Mouse (Mus musculus) midbrain, embryonic 15.5 days (tissue): ENCODE results near the gene Bmpr1a. TPM values are rescaled to one million over a fixed set of nuclear protein-coding genes. Genes with fewer than 3 reads are reported as not detected.

Experiments used
- ATAC-seq: fragments of 200-750 bp; cut with Nextera tagmentation; replicated peaks from 2 replicates; pipeline ENCODE4 v1.8.0; 2017; ENCODE audit warnings: moderate TSS enrichment
- H3K27ac ChIP-seq: fragments of 300-500 bp; sonication (generic); 2 replicates; pipeline ENCODE4 v1.5.1; 2015; ENCODE audit warnings: mild to moderate bottlenecking, inconsistent platforms
- H3K27me3 ChIP-seq: fragments of 300-500 bp; sonication (generic); replicated peaks from 2 replicates; pipeline ENCODE4 v1.6.1; 2015; ENCODE audit warnings: inconsistent platforms
- H3K36me3 ChIP-seq: fragments of 300-500 bp; sonication (generic); replicated peaks from 2 replicates; pipeline ENCODE4 v1.6.1; 2015; ENCODE audit warnings: inconsistent platforms
- H3K4me1 ChIP-seq: fragments of 300-500 bp; sonication (generic); 2 replicates; pipeline ENCODE4 v1.6.1; 2015; ENCODE audit warnings: inconsistent platforms
- H3K4me2 ChIP-seq: fragments of 300-500 bp; sonication (generic); 2 replicates; pipeline ENCODE4 v1.6.1; 2015; ENCODE audit warnings: inconsistent platforms, mild to moderate bottlenecking, moderate library complexity
- H3K4me3 ChIP-seq: fragments of 300-500 bp; sonication (generic); 2 replicates; pipeline ENCODE4 v1.5.1; 2015; ENCODE audit warnings: mild to moderate bottlenecking, inconsistent platforms
- H3K9ac ChIP-seq: fragments of 300-500 bp; sonication (generic); 2 replicates; pipeline ENCODE4 v1.6.1; 2015; ENCODE audit warnings: mild to moderate bottlenecking, inconsistent platforms
- H3K9me3 ChIP-seq: fragments of 300-500 bp; sonication (generic); 2 replicates; pipeline ENCODE4 v1.6.1; 2016; ENCODE audit warnings: inconsistent platforms
- WGBS: fragments of 180-500 bp; shearing (Covaris S2); methylation state at CpG from one replicate; pipeline ENCODE4 v1.1.7; 2015; ENCODE audit warnings: mixed read lengths; 5-methylcytosine and 5-hydroxymethylcytosine counted together
- polyA plus RNA-seq: library from polyadenylated mRNA; unstranded; fragments of >200 nt; fragmentation: Nextera tagmentation; extraction: Ambion mirVana; gene quantifications from 2 replicates; pipeline ENCODE4 v1.2.1, GENCODE M21; 2015

The Bmpr1a gene
- 15.2 and 17.5 TPM in 2 replicates for polyA plus RNA-seq

DNA sequence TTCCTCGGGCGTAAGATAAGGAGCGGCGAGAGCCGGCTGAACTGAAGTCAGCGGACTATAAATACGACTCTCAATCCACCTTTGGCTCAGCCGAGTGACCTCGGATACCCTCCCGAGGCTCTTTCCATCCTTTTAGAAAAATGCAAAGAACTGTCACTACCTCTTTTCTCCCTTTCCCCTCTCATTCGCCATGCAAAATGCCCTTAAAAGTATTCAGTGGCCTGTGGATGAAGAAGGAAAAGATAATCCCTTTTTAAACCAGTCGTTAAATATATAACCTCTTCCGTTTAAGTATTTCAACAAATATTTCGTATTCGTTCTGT lies at the start of gene Bmpr1a:
Gene Bmpr1a, minus strand, starts transcription at position 17 of the 323 bp plus-strand sequence.
- Histone ChIP-seq H3K36me3 (no peaks in the 10 kb centered on the region), H3K4me3 (peak within 1 kb of the TSS; percentile 81), H3K4me2 (peak within 1 kb of the TSS; percentile 63), H3K4me1 (peaks cover 38% of the 10 kb centered on the region), H3K9ac (peak within 1 kb of the TSS; percentile 94), H3K9me3 (no peaks in the 10 kb centered on the region), H3K27ac (peak within 1 kb of the TSS; percentile 95), H3K27me3 (no peaks in the 10 kb centered on the region)
- 7% methylated on average over 15 of the region's 15 CpGs for WGBS
- ATAC-seq: no peak

DNA sequence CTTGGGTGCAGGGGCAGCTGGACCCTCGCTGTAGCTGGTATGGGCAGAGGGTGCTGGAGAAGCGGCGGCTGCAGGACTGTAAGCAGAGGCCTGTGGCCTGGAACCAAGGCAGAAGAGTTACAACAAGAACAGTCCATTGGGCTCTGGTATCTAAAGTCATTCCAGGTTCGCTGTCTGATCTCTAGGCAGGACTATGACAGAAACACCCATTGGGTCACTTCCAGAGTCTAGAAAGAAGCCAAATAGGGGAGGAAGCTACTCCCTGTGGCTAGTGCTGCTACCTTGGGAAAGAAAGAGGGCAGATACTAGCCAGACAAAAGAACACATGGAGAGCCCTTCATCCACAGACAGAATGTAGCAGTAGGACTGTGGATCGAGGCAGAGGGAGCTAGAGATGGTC lies 49.1 kb upstream of the Bmpr1a start:
- Histone ChIP-seq H3K9ac (no peak overlapping the region), H3K4me2 (no peak overlapping the region), H3K9me3 (no peaks in the 10 kb centered on the region), H3K27ac (no peak overlapping the region), H3K4me3 (no peak overlapping the region), H3K4me1 (0 out of 2 replicates have a peak, but pooled peaks cover 7% of the 10 kb centered on the region), H3K27me3 (no peaks in the 10 kb centered on the region), H3K36me3 (no peaks in the 10 kb centered on the region)
- no peak for ATAC-seq
- WGBS: 94% methylated on average over 5 of the region's 5 CpGs

DNA sequence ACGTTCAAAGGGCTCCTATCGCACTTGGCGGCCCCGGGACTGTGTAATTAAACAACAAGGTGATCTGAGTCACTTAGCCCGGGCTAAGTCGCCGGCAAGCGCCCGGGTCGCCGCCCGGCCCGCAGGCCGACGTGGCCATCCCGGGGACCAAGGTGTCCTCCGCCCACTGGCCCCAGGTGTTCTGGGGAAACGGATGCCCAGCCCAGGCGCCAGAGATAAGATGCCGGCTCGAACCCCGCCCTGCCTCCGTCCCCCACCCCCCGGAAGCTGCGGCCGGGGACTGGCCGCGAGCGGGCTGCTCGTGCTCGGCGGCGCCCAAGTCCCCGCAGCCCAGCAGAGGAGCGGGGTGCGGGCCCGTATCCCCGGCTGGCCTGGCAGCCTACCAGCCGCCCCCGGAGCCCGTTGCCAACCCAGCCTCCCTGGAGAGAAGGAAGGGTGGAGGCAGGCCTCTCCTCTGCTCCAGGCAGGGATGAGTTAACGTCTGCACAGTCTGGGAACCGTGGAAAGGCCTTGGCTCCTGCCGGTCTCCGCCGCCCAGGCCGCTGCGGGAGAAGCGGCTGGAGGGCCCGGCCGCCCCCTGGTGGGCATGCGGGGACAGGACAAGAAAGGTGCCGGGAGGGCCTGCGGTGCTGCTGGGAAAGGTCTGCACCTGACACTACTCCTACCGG lies 46.0 kb upstream of the Bmpr1a start:
- ATAC-seq: peak; percentile 96
- Histone ChIP-seq H3K27ac (peak overlapping the region; percentile 85), H3K9ac (peak overlapping the region; percentile 65), H3K9me3 (no peaks in the 10 kb centered on the region), H3K4me1 (0 out of 2 replicates have a peak, but pooled peaks cover 7% of the 10 kb centered on the region), H3K27me3 (no peaks in the 10 kb centered on the region), H3K4me2 (peak overlapping the region; percentile 86), H3K4me3 (peak overlapping the region; percentile 67), H3K36me3 (no peaks in the 10 kb centered on the region)
- 0% methylated on average over 55 of the region's 55 CpGs for WGBS

DNA sequence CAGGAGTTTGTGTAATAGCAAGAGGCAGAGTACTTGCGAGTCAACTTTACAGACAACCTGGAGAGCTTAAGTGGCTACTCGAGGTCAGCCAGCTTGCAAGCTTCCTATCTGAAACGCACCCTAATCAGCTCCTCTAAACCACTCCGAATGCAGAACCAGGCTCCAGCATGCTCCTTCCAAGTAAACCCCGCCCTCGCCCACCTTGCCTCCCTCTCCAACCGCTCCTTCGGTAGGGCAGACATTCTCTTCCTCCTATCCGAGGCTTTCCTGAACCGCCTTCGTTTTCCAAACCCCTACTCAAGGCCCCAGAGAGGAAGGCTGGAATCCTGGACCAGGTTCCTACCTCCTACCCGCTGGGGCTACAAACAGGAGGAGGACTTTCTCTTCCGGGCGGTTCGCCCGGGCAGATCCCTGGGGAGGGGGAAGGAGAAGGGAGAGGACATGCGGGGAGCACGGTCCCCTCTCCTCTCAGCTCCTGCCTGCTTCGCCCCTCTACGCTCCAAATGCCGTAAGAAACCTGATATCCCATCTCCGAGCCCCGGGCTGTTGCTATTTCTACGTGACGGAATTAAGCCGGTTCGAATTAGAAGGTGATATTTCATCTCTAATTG lies 45.4 kb upstream of the Bmpr1a start:
- peak overlapping the region; percentile 85 for H3K27ac ChIP-seq
- H3K36me3 ChIP-seq: no peaks in the 10 kb centered on the region
- H3K9ac ChIP-seq: peak overlapping the region; percentile 65
- peak; percentile 71 for ATAC-seq
- H3K9me3 ChIP-seq: no peaks in the 10 kb centered on the region
- H3K27me3 ChIP-seq: no peaks in the 10 kb centered on the region
- 0 out of 2 replicates have a peak, but pooled peaks cover 7% of the 10 kb centered on the region for H3K4me1 ChIP-seq
- H3K4me2 ChIP-seq: peak overlapping the region; percentile 86
- WGBS: under 1% methylated on average over 27 of the region's 27 CpGs
- H3K4me3 ChIP-seq: peak overlapping the region; percentile 67

DNA sequence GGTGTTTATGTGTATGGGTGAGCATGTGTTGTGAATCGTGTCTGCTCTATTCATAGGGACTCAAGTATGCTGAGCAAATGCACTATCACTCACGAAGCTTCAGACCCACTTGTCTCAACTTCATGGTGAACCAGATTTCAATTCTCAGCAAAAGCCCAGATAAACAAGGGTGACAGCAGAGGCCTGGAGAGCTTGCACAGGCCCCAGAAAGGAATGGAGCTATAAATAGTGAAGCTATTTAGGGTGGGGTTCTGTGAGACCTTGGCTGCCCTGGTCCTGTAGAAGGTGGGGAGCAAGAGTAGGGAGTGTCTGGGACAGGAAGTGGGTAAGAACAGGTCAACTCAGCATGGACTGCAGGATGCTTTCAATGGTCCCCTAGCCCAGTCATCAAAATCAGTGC lies 41.4 kb upstream of the Bmpr1a start:
- no peaks in the 10 kb centered on the region for H3K27me3 ChIP-seq
- no peak overlapping the region for H3K27ac ChIP-seq
- H3K4me2 ChIP-seq: no peak overlapping the region
- H3K9ac ChIP-seq: no peak overlapping the region
- H3K9me3 ChIP-seq: no peaks in the 10 kb centered on the region
- H3K36me3 ChIP-seq: no peaks in the 10 kb centered on the region
- H3K4me3 ChIP-seq: no peak overlapping the region
- 80% methylated on average over 2 of the region's 2 CpGs for WGBS
- no peak for ATAC-seq
- H3K4me1 ChIP-seq: 0 out of 2 replicates have a peak, but pooled peaks cover 7% of the 10 kb centered on the region

DNA sequence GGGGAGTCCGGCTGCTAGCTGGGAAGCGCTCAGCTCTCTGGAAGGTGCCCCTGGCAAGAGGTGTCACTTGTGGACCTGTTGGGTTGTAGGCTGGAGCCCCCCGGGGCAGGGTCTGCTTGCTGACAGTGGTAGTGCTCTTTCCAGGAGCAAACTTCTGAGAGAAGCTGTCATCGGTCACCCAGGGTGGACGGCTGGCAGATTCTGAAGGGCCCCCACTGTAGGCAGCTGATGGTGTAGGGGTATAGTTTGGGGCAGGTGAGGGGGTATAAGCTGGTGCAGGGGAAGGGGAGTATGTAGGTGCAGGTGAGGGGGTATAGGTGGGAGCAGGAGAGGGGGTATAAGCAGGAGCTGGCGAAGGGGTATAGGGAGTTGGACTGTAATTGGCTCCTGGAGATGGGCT lies 40.9 kb upstream of the Bmpr1a start:
- Histone ChIP-seq H3K27ac (no peak overlapping the region), H3K9ac (no peak overlapping the region), H3K27me3 (no peaks in the 10 kb centered on the region), H3K9me3 (no peaks in the 10 kb centered on the region), H3K4me2 (no peak overlapping the region), H3K4me1 (0 out of 2 replicates have a peak, but pooled peaks cover 7% of the 10 kb centered on the region), H3K36me3 (no peaks in the 10 kb centered on the region), H3K4me3 (no peak overlapping the region)
- ATAC-seq: no peak
- WGBS: 84% methylated on average over 6 of the region's 6 CpGs

- 73% methylated on average over 6 of the region's 6 CpGs for WGBS
- H3K9ac ChIP-seq: no peak overlapping the region
- no peak for ATAC-seq
- no peak overlapping the region for H3K4me2 ChIP-seq
- H3K27me3 ChIP-seq: no peaks in the 10 kb centered on the region
- 0 out of 2 replicates have a peak, but pooled peaks cover 7% of the 10 kb centered on the region for H3K4me1 ChIP-seq
- H3K27ac ChIP-seq: no peak overlapping the region
- H3K9me3 ChIP-seq: no peaks in the 10 kb centered on the region
- H3K36me3 ChIP-seq: no peaks in the 10 kb centered on the region
- H3K4me3 ChIP-seq: no peak overlapping the region
Measured at GRCm38 (mm10) chr14:34543596-34543995, 40.5 kb upstream of the Bmpr1a start.

DNA sequence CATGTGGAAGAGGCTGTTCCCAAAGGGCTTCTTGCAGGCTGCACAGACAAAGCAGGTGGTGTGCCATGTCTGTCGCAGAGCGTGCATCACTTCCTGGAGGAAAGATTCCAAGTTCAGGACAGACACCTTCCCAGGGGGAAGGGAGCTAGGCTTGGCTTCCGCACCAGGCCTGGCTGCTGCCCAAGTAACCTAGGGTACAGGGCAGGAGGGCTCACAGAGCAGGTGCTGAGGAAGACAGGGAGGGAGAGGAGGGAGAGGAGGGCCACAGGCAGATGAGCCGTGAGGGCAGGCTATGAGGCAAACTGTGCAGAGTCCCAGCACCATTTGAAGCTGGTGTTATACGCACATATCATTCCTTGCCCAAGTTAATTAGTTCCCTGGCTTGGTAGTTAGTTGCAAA lies 38.8 kb upstream of the Bmpr1a start:
- no peak for ATAC-seq
- no peak overlapping the region for H3K27ac ChIP-seq
- WGBS: 84% methylated on average over 5 of the region's 5 CpGs
- no peaks in the 10 kb centered on the region for H3K9me3 ChIP-seq
- no peak overlapping the region for H3K9ac ChIP-seq
- H3K27me3 ChIP-seq: no peaks in the 10 kb centered on the region
- no peak overlapping the region for H3K4me3 ChIP-seq
- H3K4me2 ChIP-seq: no peak overlapping the region
- H3K4me1 ChIP-seq: no peaks in the 10 kb centered on the region
- H3K36me3 ChIP-seq: no peaks in the 10 kb centered on the region

GRCm38 (mm10) chr14:34540685-34541162 lies 37.6 kb upstream of the Bmpr1a start:
- WGBS: 21% methylated on average over 17 of the region's 17 CpGs
- no peak overlapping the region for H3K4me2 ChIP-seq
- ATAC-seq: no peak

DNA sequence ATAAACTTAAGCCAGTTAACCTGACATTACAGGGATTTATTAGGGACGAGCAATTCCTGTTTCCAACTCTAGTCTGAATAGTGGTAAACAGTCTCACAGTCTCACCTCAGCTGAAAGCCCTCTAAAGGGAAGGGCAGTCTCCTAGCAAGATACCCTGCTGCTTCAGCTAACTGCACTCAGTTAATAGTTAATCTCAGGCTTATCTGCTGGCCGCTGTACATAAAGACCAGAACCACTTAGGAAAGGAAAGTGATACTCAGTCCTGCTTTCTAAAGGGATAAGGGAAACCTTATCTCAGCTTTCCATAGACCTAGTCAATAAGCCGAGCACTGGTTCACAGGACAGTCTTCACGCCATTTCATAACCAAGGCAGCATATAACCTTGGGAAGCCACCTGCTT lies 32.7 kb upstream of the Bmpr1a start:
- no peak for ATAC-seq
- Histone ChIP-seq H3K36me3 (no peaks in the 10 kb centered on the region), H3K4me2 (no peak overlapping the region), H3K27me3 (no peaks in the 10 kb centered on the region), H3K27ac (no peak overlapping the region), H3K4me3 (no peak overlapping the region), H3K9me3 (no peaks in the 10 kb centered on the region), H3K9ac (no peak overlapping the region), H3K4me1 (no peaks in the 10 kb centered on the region)
- WGBS: 69% methylated on average over 4 of the region's 4 CpGs

More at GRCm38 (mm10) chr14:34540685-34541162, 37.6 kb upstream of the Bmpr1a start:
- Histone ChIP-seq H3K36me3 (no peaks in the 10 kb centered on the region), H3K9me3 (no peaks in the 10 kb centered on the region), H3K9ac (no peak overlapping the region), H3K4me3 (no peak overlapping the region), H3K4me1 (no peaks in the 10 kb centered on the region), H3K27ac (no peak overlapping the region), H3K27me3 (no peaks in the 10 kb centered on the region)

GRCm38 (mm10) chr14:34533537-34533936 lies 30.4 kb upstream of the Bmpr1a start:
- Histone ChIP-seq H3K36me3 (no peaks in the 10 kb centered on the region), H3K9me3 (no peaks in the 10 kb centered on the region), H3K4me1 (no peaks in the 10 kb centered on the region), H3K4me3 (no peak overlapping the region), H3K4me2 (no peak overlapping the region), H3K27me3 (no peaks in the 10 kb centered on the region), H3K9ac (no peak overlapping the region), H3K27ac (no peak overlapping the region)
- WGBS: 81% methylated on average over 5 of the region's 5 CpGs
- no peak for ATAC-seq

GRCm38 (mm10) chr14:34532536-34532935 lies 29.4 kb upstream of the Bmpr1a start:
- ATAC-seq: no peak
- no peak overlapping the region for H3K27ac ChIP-seq
- H3K36me3 ChIP-seq: no peaks in the 10 kb centered on the region
- no peaks in the 10 kb centered on the region for H3K9me3 ChIP-seq
- H3K4me1 ChIP-seq: no peaks in the 10 kb centered on the region
- H3K9ac ChIP-seq: no peak overlapping the region
- no peak overlapping the region for H3K4me3 ChIP-seq
- no peak overlapping the region for H3K4me2 ChIP-seq
- H3K27me3 ChIP-seq: no peaks in the 10 kb centered on the region
- 83% methylated on average over 6 of the region's 6 CpGs for WGBS

GRCm38 (mm10) chr14:34528804-34529203 lies 25.7 kb upstream of the Bmpr1a start:
- H3K27me3 ChIP-seq: no peaks in the 10 kb centered on the region
- H3K4me3 ChIP-seq: no peak overlapping the region
- H3K4me2 ChIP-seq: 0 out of 2 replicates have a peak overlapping the region, but pooled peaks have one; percentile 4
- H3K9ac ChIP-seq: no peak overlapping the region
- no peak for ATAC-seq
- H3K4me1 ChIP-seq: no peaks in the 10 kb centered on the region
- H3K36me3 ChIP-seq: no peaks in the 10 kb centered on the region
- H3K9me3 ChIP-seq: no peaks in the 10 kb centered on the region
- no peak overlapping the region for H3K27ac ChIP-seq
- 71% methylated on average over 8 of the region's 8 CpGs for WGBS
